Mouse (Mus musculus) embryonic facial prominence, embryonic 13.5 days (tissue): ENCODE measurements around the gene Clcf1. TPM values are rescaled to one million over a fixed set of nuclear protein-coding genes. Genes with fewer than 3 reads are reported as not detected.

Experiments
- ATAC-seq: fragments of 200-750 bp; cut with Nextera tagmentation; 2 replicates; pipeline ENCODE4 v1.8.0; 2017; ENCODE audit warnings: low read depth; ENCODE audit not compliant: insufficient number of reproducible peaks, insufficient read depth, low FRiP score, low TSS enrichment
- H3K27ac ChIP-seq: fragments of 300-500 bp; sonication (generic); 2 replicates; pipeline ENCODE4 v1.5.1; 2015; ENCODE audit warnings: moderate library complexity, mild to moderate bottlenecking, inconsistent platforms
- H3K27me3 ChIP-seq: fragments of 300-500 bp; sonication (generic); 2 replicates; pipeline ENCODE4 v1.6.1; 2015; ENCODE audit warnings: mild to moderate bottlenecking, inconsistent platforms
- H3K36me3 ChIP-seq: fragments of 300-500 bp; sonication (generic); 2 replicates; pipeline ENCODE4 v1.6.1; 2015; ENCODE audit warnings: mild to moderate bottlenecking, inconsistent platforms
- H3K4me1 ChIP-seq: fragments of 300-500 bp; sonication (generic); 2 replicates; pipeline ENCODE4 v1.6.1; 2015; ENCODE audit warnings: inconsistent platforms
- H3K4me2 ChIP-seq: fragments of 300-500 bp; sonication (generic); 2 replicates; pipeline ENCODE4 v1.6.1; 2015; ENCODE audit warnings: moderate library complexity, mild to moderate bottlenecking, inconsistent platforms
- H3K4me3 ChIP-seq: fragments of 300-500 bp; sonication (generic); 2 replicates; pipeline ENCODE4 v1.5.1; 2015; ENCODE audit warnings: mild to moderate bottlenecking, inconsistent platforms
- H3K9ac ChIP-seq: fragments of 300-500 bp; sonication (generic); 2 replicates; pipeline ENCODE4 v1.6.1; 2015; ENCODE audit warnings: mild to moderate bottlenecking, inconsistent platforms
- H3K9me3 ChIP-seq: fragments of 300-500 bp; sonication (generic); 2 replicates; pipeline ENCODE4 v1.6.1; 2016; ENCODE audit warnings: inconsistent platforms
- WGBS: fragments of 180-500 bp; shearing (Covaris S2); methylation state at CpG from one replicate; pipeline ENCODE4 v1.1.7; 2015; ENCODE audit warnings: mixed read lengths; 5-methylcytosine and 5-hydroxymethylcytosine counted together
- polyA plus RNA-seq: library from polyadenylated mRNA; unstranded; fragments of >200 nt; fragmentation: Nextera tagmentation; extraction: Ambion mirVana; gene quantifications from 2 replicates; pipeline ENCODE4 v1.2.1, GENCODE M21; 2015

The Clcf1 gene
- polyA plus RNA-seq, 1 experiment from 2014 or later: 11.5 TPM

GRCm38 (mm10) chr19:4211891-4212588 is 2.0 kb upstream of the Clcf1 start:
- no peak for ATAC-seq
- Histone ChIP-seq H3K36me3 (no peaks in the 10 kb centered on the region), H3K27me3 (peaks cover 4% of the 10 kb centered on the region; the same call in 1 of the 2 replicates), H3K4me1 (peaks cover 45% of the 10 kb centered on the region), H3K4me2 (peak overlapping the region; percentile 87), H3K27ac (peak overlapping the region; percentile 97), H3K4me3 (no peak overlapping the region), H3K9me3 (no peaks in the 10 kb centered on the region), H3K9ac (peak overlapping the region; percentile 46)
- 14% methylated on average over 4 of the region's 4 CpGs for WGBS

- Histone ChIP-seq H3K27ac (peak overlapping the region; percentile 97), H3K36me3 (no peaks in the 10 kb centered on the region), H3K4me1 (peaks cover 60% of the 10 kb centered on the region), H3K9me3 (no peaks in the 10 kb centered on the region), H3K4me3 (peak overlapping the region; percentile 95), H3K9ac (peak overlapping the region; percentile 98), H3K4me2 (peak overlapping the region; percentile 87), H3K27me3 (peaks cover 4% of the 10 kb centered on the region; the same call in 1 of the 2 replicates)
- WGBS: 9% methylated on average over 9 of the region's 9 CpGs
- ATAC-seq: no peak
These were observed 489 bp upstream of the Clcf1 start for GRCm38 (mm10) chr19:4213524-4213974.

- ATAC-seq: no peak
- peak overlapping the region; percentile 98 for H3K9ac ChIP-seq
- H3K4me3 ChIP-seq: peak overlapping the region; percentile 95
- H3K27ac ChIP-seq: peak overlapping the region; percentile 97
- H3K4me1 ChIP-seq: peaks cover 73% of the 10 kb centered on the region
- WGBS: 0% methylated on average over 26 of the region's 81 CpGs
- H3K27me3 ChIP-seq: peaks cover 4% of the 10 kb centered on the region; the same call in 1 of the 2 replicates
- no peaks in the 10 kb centered on the region for H3K36me3 ChIP-seq
- peak overlapping the region; percentile 87 for H3K4me2 ChIP-seq
- no peaks in the 10 kb centered on the region for H3K9me3 ChIP-seq
These were observed 873 bp downstream of the Clcf1 start for GRCm38 (mm10) chr19:4214771-4215450.

- peak overlapping the region; percentile 87 for H3K4me2 ChIP-seq
- WGBS: 1% methylated on average over 15 of the region's 21 CpGs
- H3K4me1 ChIP-seq: peaks cover 79% of the 10 kb centered on the region
- ATAC-seq: no peak
- H3K4me3 ChIP-seq: peak overlapping the region; percentile 95
- peaks cover 4% of the 10 kb centered on the region; the same call in 1 of the 2 replicates for H3K27me3 ChIP-seq
- no peaks in the 10 kb centered on the region for H3K9me3 ChIP-seq
- no peaks in the 10 kb centered on the region for H3K36me3 ChIP-seq
- H3K9ac ChIP-seq: peak overlapping the region; percentile 98
- H3K27ac ChIP-seq: peak overlapping the region; percentile 97
These were observed 1.4 kb downstream of the Clcf1 start for GRCm38 (mm10) chr19:4215451-4215840.

- Histone ChIP-seq H3K9me3 (no peaks in the 10 kb centered on the region), H3K4me3 (peak overlapping the region; percentile 95), H3K27ac (peak overlapping the region; percentile 63), H3K27me3 (peaks cover 4% of the 10 kb centered on the region; the same call in 1 of the 2 replicates), H3K4me2 (peak overlapping the region; percentile 87), H3K36me3 (no peaks in the 10 kb centered on the region), H3K9ac (peak overlapping the region; percentile 64), H3K4me1 (peaks cover 86% of the 10 kb centered on the region)
- 17% methylated on average over 14 of the region's 14 CpGs for WGBS
- ATAC-seq: no peak
These were observed 2.1 kb downstream of the Clcf1 start for GRCm38 (mm10) chr19:4216041-4216685.

- 2% methylated on average over 5 of the region's 5 CpGs for WGBS
- peaks cover 84% of the 10 kb centered on the region for H3K4me1 ChIP-seq
- H3K36me3 ChIP-seq: peaks cover 8% of the 10 kb centered on the region
- no peaks in the 10 kb centered on the region for H3K27me3 ChIP-seq
- ATAC-seq: peak; percentile 37; the same call in 1 of the 2 replicates
- H3K27ac ChIP-seq: peak overlapping the region; percentile 63
- H3K9ac ChIP-seq: peak overlapping the region; percentile 64
- H3K4me3 ChIP-seq: peak overlapping the region; percentile 95
- no peaks in the 10 kb centered on the region for H3K9me3 ChIP-seq
- peak overlapping the region; percentile 87 for H3K4me2 ChIP-seq
These were observed 3.1 kb downstream of the Clcf1 start for GRCm38 (mm10) chr19:4217140-4217539.

- 0 out of 2 replicates have a peak overlapping the region, but pooled peaks have one; percentile 21 for H3K9ac ChIP-seq
- peaks cover 81% of the 10 kb centered on the region for H3K4me1 ChIP-seq
- H3K27ac ChIP-seq: peak overlapping the region; percentile 60
- 38% methylated on average over 3 of the region's 3 CpGs for WGBS
- peaks cover 15% of the 10 kb centered on the region for H3K36me3 ChIP-seq
- no peak for ATAC-seq
- H3K4me2 ChIP-seq: peak overlapping the region; percentile 87
- H3K27me3 ChIP-seq: no peaks in the 10 kb centered on the region
- no peaks in the 10 kb centered on the region for H3K9me3 ChIP-seq
- H3K4me3 ChIP-seq: peak overlapping the region; percentile 95; the same call in 1 of the 2 replicates
These were observed 3.8 kb downstream of the Clcf1 start for GRCm38 (mm10) chr19:4217855-4218254.

- Histone ChIP-seq H3K9ac (0 out of 2 replicates have a peak overlapping the region, but pooled peaks have one; percentile 21), H3K9me3 (no peaks in the 10 kb centered on the region), H3K4me1 (peaks cover 76% of the 10 kb centered on the region), H3K4me3 (no peak overlapping the region; the same call in 1 of the 2 replicates), H3K4me2 (peak overlapping the region; percentile 87; the same call in 1 of the 2 replicates), H3K36me3 (peaks cover 19% of the 10 kb centered on the region), H3K27me3 (no peaks in the 10 kb centered on the region), H3K27ac (peak overlapping the region; percentile 60)
- ATAC-seq: no peak
- WGBS: 85% methylated on average over 11 of the region's 11 CpGs
These were observed 4.3 kb downstream of the Clcf1 start for GRCm38 (mm10) chr19:4218293-4218692.

- no peaks in the 10 kb centered on the region for H3K9me3 ChIP-seq
- peaks cover 71% of the 10 kb centered on the region for H3K4me1 ChIP-seq
- H3K4me3 ChIP-seq: no peak overlapping the region
- no peak overlapping the region for H3K4me2 ChIP-seq
- peaks cover 23% of the 10 kb centered on the region for H3K36me3 ChIP-seq
- WGBS: 58% methylated on average over 1 of the region's 1 CpGs
- no peak for ATAC-seq
- 0 out of 2 replicates have a peak overlapping the region, but pooled peaks have one; percentile 48 for H3K27ac ChIP-seq
- no peaks in the 10 kb centered on the region for H3K27me3 ChIP-seq
- no peak overlapping the region for H3K9ac ChIP-seq
These were observed 4.7 kb downstream of the Clcf1 start for GRCm38 (mm10) chr19:4218784-4219183.

GRCm38 (mm10) chr19:4219943-4220342 is 5.9 kb downstream of the Clcf1 start:
- no peak for ATAC-seq
- no peaks in the 10 kb centered on the region for H3K9me3 ChIP-seq
- H3K4me3 ChIP-seq: 0 out of 2 replicates have a peak overlapping the region, but pooled peaks have one; percentile 12
- H3K36me3 ChIP-seq: peaks cover 24% of the 10 kb centered on the region
- H3K27me3 ChIP-seq: no peaks in the 10 kb centered on the region
- H3K9ac ChIP-seq: peak overlapping the region; percentile 44
- peak overlapping the region; percentile 48 for H3K27ac ChIP-seq
- H3K4me2 ChIP-seq: peak overlapping the region; percentile 26
- WGBS: 78% methylated on average over 6 of the region's 6 CpGs
- H3K4me1 ChIP-seq: peaks cover 68% of the 10 kb centered on the region

- 0 out of 2 replicates have a peak, but pooled peaks have one; percentile 7 for ATAC-seq
- Histone ChIP-seq H3K9me3 (no peaks in the 10 kb centered on the region), H3K27me3 (no peaks in the 10 kb centered on the region), H3K4me1 (peaks cover 67% of the 10 kb centered on the region), H3K36me3 (peaks cover 24% of the 10 kb centered on the region), H3K27ac (peak overlapping the region; percentile 48), H3K4me3 (0 out of 2 replicates have a peak overlapping the region, but pooled peaks have one; percentile 12), H3K4me2 (peak overlapping the region; percentile 26), H3K9ac (peak overlapping the region; percentile 44)
- 25% methylated on average over 4 of the region's 4 CpGs for whole genome bisulfite sequencing
These were observed 6.4 kb downstream of the Clcf1 start for GRCm38 (mm10) chr19:4220416-4220815.
